Mouse (Mus musculus) lung, embryonic 15.5 days (tissue): ENCODE measurements at regions not wholly inside any gene's neighbourhood (a gene's known extent, or its start where the extent isn't known, plus 50 kb on each side); places are given as distances from the start of the nearest gene placed in this dataset.

ENCODE experiments used
- ATAC-seq: fragments of 200-750 bp; cut with Nextera tagmentation; 2 replicates; pipeline ENCODE4 v1.8.0; 2017; ENCODE audit warnings: moderate number of reproducible peaks, borderline replicate concordance; ENCODE audit not compliant: low FRiP score, low TSS enrichment; ENCODE audit errors: extremely low read depth
- H3K27ac ChIP-seq: fragments of 300-500 bp; sonication (generic); 2 replicates; pipeline ENCODE4 v1.5.1; 2015; ENCODE audit warnings: moderate library complexity, mild to moderate bottlenecking, inconsistent platforms
- H3K27me3 ChIP-seq: fragments of 300-500 bp; sonication (generic); 2 replicates; pipeline ENCODE4 v1.6.1; 2015; ENCODE audit warnings: inconsistent platforms
- H3K36me3 ChIP-seq: fragments of 300-500 bp; sonication (generic); 2 replicates; pipeline ENCODE4 v1.6.1; 2015; ENCODE audit warnings: inconsistent platforms
- H3K4me1 ChIP-seq: fragments of 300-500 bp; sonication (generic); 2 replicates; pipeline ENCODE4 v1.6.1; 2015; ENCODE audit warnings: inconsistent platforms
- H3K4me2 ChIP-seq: fragments of 300-500 bp; sonication (generic); 2 replicates; pipeline ENCODE4 v1.6.1; 2015; ENCODE audit warnings: inconsistent platforms, mild to moderate bottlenecking, moderate library complexity
- H3K4me3 ChIP-seq: fragments of 300-500 bp; sonication (generic); 2 replicates; pipeline ENCODE4 v1.5.1; 2015; ENCODE audit warnings: mild to moderate bottlenecking, inconsistent platforms
- H3K9ac ChIP-seq: fragments of 300-500 bp; sonication (generic); 2 replicates; pipeline ENCODE4 v1.6.1; 2015; ENCODE audit warnings: inconsistent platforms
- H3K9me3 ChIP-seq: fragments of 300-500 bp; sonication (generic); 2 replicates; pipeline ENCODE4 v1.6.1; 2016; ENCODE audit warnings: inconsistent platforms
- WGBS: fragments of 180-500 bp; shearing (Covaris S2); methylation state at CpG from one replicate; pipeline ENCODE4 v1.1.7; 2015; 5-methylcytosine and 5-hydroxymethylcytosine counted together

- no peaks in the 10 kb centered on the region for H3K27me3 ChIP-seq
- H3K4me2 ChIP-seq: no peak overlapping the region
- H3K36me3 ChIP-seq: no peaks in the 10 kb centered on the region
- 78% methylated on average over 1 of the region's 1 CpGs for WGBS
- H3K9ac ChIP-seq: no peak overlapping the region
- no peaks in the 10 kb centered on the region for H3K9me3 ChIP-seq
- no peak for ATAC-seq
- no peaks in the 10 kb centered on the region for H3K4me1 ChIP-seq
- H3K4me3 ChIP-seq: no peak overlapping the region
- no peak overlapping the region for H3K27ac ChIP-seq
These were observed 501.7 kb downstream of the Phex start for GRCm38 (mm10) chrX:156913363-156913762.
